Mouse (Mus musculus) hindbrain, embryonic 16.5 days (tissue): ENCODE results near the gene Chchd3. TPM values are rescaled to one million over a fixed set of nuclear protein-coding genes. Genes with fewer than 3 reads are reported as not detected.

Experiments
- ATAC-seq: fragments of 200-750 bp; cut with Nextera tagmentation; 2 replicates; pipeline ENCODE4 v1.8.0; 2017; ENCODE audit warnings: moderate TSS enrichment, moderate library complexity
- H3K27ac ChIP-seq: fragments of 300-500 bp; sonication (generic); 2 replicates; pipeline ENCODE4 v1.5.1; 2014; ENCODE audit warnings: low read depth, mild to moderate bottlenecking, control low read depth, low read length, moderate library complexity
- H3K27me3 ChIP-seq: fragments of 300-500 bp; sonication (generic); replicated peaks from 2 replicates; pipeline ENCODE4 v1.6.1; 2014; ENCODE audit warnings: low read length; ENCODE audit not compliant: control insufficient read depth, insufficient read depth
- H3K36me3 ChIP-seq: fragments of 300-500 bp; sonication (generic); 2 replicates; pipeline ENCODE4 v1.6.1; 2014; ENCODE audit warnings: mild to moderate bottlenecking, low read length, moderate library complexity, mixed read lengths; ENCODE audit not compliant: control insufficient read depth, insufficient read depth
- H3K4me1 ChIP-seq: fragments of 300-500 bp; sonication (generic); 2 replicates; pipeline ENCODE4 v1.6.1; 2014; ENCODE audit warnings: low read depth, low read length; ENCODE audit not compliant: control insufficient read depth, insufficient read depth
- H3K4me2 ChIP-seq: fragments of 300-500 bp; sonication (generic); 2 replicates; pipeline ENCODE4 v1.6.1; 2014; ENCODE audit warnings: mild to moderate bottlenecking, low read length, control low read depth, moderate library complexity
- H3K4me3 ChIP-seq: fragments of 300-500 bp; sonication (generic); 2 replicates; pipeline ENCODE4 v1.5.1; 2014; ENCODE audit warnings: mild to moderate bottlenecking, low read length, control low read depth, moderate library complexity
- H3K9ac ChIP-seq: fragments of 300-500 bp; sonication (generic); 2 replicates; pipeline ENCODE4 v1.6.1; 2014; ENCODE audit warnings: low read depth, mild to moderate bottlenecking, control low read depth, low read length, moderate library complexity
- H3K9me3 ChIP-seq: fragments of 300-500 bp; sonication (generic); 2 replicates; pipeline ENCODE4 v1.6.1; 2014; ENCODE audit warnings: mild to moderate bottlenecking, low read length, moderate library complexity; ENCODE audit not compliant: control insufficient read depth
- WGBS: fragments of 180-500 bp; shearing (Covaris S2); extraction: QIAGEN DNeasy Blood & Tissue Kit; methylation state at CpG from one replicate; pipeline ENCODE4 v1.1.7; 2014; 5-methylcytosine and 5-hydroxymethylcytosine counted together
- polyA plus RNA-seq: library from polyadenylated mRNA; unstranded; fragments of >200 nt; fragmentation: Nextera tagmentation; extraction: Ambion mirVana; gene quantifications from 2 replicates; pipeline ENCODE4 v1.2.1, GENCODE M21; 2015

Chchd3 gene
- polyA plus RNA-seq, 1 experiment from 2014 or later = 124 TPM

DNA sequence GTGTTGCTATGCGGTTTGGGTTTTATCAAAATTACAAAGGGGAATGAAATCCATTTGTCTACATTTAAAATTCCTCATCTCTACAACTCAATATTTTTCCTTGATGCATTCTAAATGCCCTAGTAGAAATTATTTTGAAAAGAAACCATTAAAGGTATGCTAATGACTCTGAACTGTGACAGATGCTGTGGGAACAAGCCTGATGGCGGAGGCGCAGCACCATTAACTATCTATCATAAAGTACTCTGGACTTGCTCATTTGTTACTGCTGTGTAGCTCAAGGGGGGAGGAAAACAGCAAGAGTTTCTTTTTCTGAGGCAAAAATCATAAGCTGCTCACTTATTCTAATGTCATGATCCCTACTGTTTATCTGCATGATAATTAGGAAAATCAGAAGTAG lies 110.4 kb downstream of the Chchd3 start:
- H3K27me3 ChIP-seq = no peaks in the 10 kb centered on the region
- no peaks in the 10 kb centered on the region for H3K36me3 ChIP-seq
- H3K9ac ChIP-seq = no peak overlapping the region
- ATAC-seq = 0 out of 2 replicates have a peak, but pooled peaks have one; percentile 40
- no peak overlapping the region for H3K4me2 ChIP-seq
- H3K4me3 ChIP-seq = no peak overlapping the region
- no peaks in the 10 kb centered on the region for H3K4me1 ChIP-seq
- no peak overlapping the region for H3K27ac ChIP-seq
- H3K9me3 ChIP-seq = no peaks in the 10 kb centered on the region
- WGBS = 64% methylated on average over 3 of the region's 3 CpGs

DNA sequence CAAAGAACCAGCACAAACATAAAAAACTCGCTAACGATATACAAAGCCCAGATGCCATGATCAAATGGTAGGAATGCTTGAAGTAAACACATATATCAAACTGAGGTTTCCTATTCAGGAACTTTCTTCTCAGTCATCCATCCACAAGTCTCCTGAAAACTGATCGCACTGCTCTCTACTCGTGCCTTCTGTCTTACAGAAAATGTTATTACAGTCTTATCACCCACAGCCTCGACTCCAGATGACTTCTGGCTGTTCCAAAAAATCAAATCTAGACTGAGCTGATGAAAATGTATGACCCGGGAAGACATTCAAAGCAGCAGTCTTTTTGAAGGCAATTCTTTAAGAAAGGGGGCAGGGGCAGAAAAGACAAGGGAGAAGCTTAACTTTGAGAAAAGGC lies 112.8 kb downstream of the Chchd3 start:
- Histone ChIP-seq H3K9me3 (no peaks in the 10 kb centered on the region), H3K4me1 (no peaks in the 10 kb centered on the region), H3K4me3 (no peak overlapping the region), H3K4me2 (no peak overlapping the region), H3K27me3 (no peaks in the 10 kb centered on the region), H3K27ac (no peak overlapping the region; the same call in 1 of the 2 replicates), H3K9ac (no peak overlapping the region), H3K36me3 (no peaks in the 10 kb centered on the region)
- no peak for ATAC-seq
- WGBS = 64% methylated on average over 6 of the region's 6 CpGs

GRCm38 (mm10) chr6:32944956-32945355 lies 115.1 kb downstream of the Chchd3 start:
- H3K36me3 ChIP-seq = no peaks in the 10 kb centered on the region

GRCm38 (mm10) chr6:32943651-32944050 lies 116.4 kb downstream of the Chchd3 start:
- no peaks in the 10 kb centered on the region for H3K27me3 ChIP-seq
- H3K9me3 ChIP-seq = no peaks in the 10 kb centered on the region
- 90% methylated on average over 4 of the region's 4 CpGs for WGBS
- no peak overlapping the region for H3K4me2 ChIP-seq
- H3K4me1 ChIP-seq = no peaks in the 10 kb centered on the region
- no peaks in the 10 kb centered on the region for H3K36me3 ChIP-seq
- H3K9ac ChIP-seq = no peak overlapping the region
- ATAC-seq = no peak
- H3K27ac ChIP-seq = no peak overlapping the region
- no peak overlapping the region for H3K4me3 ChIP-seq

More at GRCm38 (mm10) chr6:32944956-32945355, 115.1 kb downstream of the Chchd3 start:
- no peak overlapping the region for H3K4me2 ChIP-seq
- no peak overlapping the region for H3K4me3 ChIP-seq
- WGBS = 79% methylated on average over 1 of the region's 1 CpGs
- H3K9me3 ChIP-seq = no peaks in the 10 kb centered on the region
- no peaks in the 10 kb centered on the region for H3K27me3 ChIP-seq
- no peaks in the 10 kb centered on the region for H3K4me1 ChIP-seq
- H3K9ac ChIP-seq = no peak overlapping the region
- H3K27ac ChIP-seq = no peak overlapping the region
- no peak for ATAC-seq

DNA sequence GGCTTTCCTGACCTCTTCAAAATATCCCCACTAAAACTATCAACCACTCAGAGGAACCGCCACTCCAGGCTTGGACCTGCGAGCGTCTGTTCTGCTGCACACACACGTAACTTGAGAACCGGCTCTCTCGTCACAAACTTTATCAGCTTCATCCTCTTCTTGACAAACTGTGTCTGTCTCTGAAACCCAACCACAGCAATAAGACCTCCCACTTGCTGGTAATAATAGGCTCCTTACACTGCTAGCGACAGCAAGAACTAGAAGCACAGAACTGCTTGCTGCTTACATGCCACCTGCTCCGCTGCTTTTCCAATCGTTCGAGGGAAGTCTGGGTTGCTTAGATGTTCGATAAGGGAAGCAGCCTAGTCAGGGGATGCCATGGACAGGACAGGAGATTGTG lies 119.8 kb downstream of the Chchd3 start:
- Histone ChIP-seq H3K27me3 (no peaks in the 10 kb centered on the region), H3K9me3 (no peaks in the 10 kb centered on the region), H3K36me3 (no peaks in the 10 kb centered on the region), H3K27ac (no peak overlapping the region), H3K4me3 (no peak overlapping the region), H3K4me2 (no peak overlapping the region), H3K4me1 (no peaks in the 10 kb centered on the region; the same call in 1 of the 2 replicates), H3K9ac (no peak overlapping the region)
- 76% methylated on average over 11 of the region's 11 CpGs for WGBS
- no peak for ATAC-seq

DNA sequence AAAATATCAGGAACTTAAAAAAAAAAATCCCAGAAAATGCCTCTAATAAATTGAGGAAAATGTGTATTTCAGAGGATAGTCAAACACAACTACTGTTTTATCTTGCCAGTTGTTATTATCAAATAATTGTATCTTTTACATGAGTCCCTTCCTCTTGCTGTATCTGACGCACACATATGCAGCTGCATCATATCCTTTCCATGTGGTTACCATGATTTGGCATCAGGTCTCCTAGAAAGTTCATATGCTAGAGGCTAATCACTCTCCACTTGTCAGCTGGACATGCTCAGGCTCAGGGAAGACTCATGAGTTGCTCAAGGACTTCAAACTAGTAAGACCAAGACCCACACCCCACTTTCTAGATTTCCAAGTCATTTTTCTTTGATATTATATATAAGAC lies 122.4 kb downstream of the Chchd3 start:
- H3K27ac ChIP-seq = no peak overlapping the region
- no peaks in the 10 kb centered on the region for H3K27me3 ChIP-seq
- H3K9me3 ChIP-seq = no peaks in the 10 kb centered on the region
- WGBS = 82% methylated on average over 1 of the region's 1 CpGs
- H3K36me3 ChIP-seq = no peaks in the 10 kb centered on the region
- no peak for ATAC-seq
- no peak overlapping the region for H3K4me2 ChIP-seq
- no peak overlapping the region for H3K9ac ChIP-seq
- H3K4me3 ChIP-seq = no peak overlapping the region
- H3K4me1 ChIP-seq = no peaks in the 10 kb centered on the region; the same call in 1 of the 2 replicates

DNA sequence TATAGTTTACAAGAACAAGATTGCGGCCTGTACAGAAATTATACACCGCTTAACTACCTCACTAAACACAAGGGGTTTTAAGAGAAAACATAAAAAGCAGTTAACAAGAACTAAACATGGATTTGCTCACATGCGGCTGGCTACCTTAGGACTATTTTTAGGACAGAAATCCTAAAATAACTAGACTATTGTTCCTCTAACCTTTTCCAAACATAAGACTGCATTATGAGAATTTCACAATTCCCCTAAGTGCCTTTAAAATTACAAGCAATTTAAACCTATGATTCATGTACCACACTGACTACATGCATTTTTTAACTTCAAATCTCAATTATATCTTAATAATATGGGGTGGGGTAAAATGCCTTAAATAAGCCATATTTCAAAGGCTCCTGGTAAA lies 123.3 kb downstream of the Chchd3 start:
- ATAC-seq = no peak
- Histone ChIP-seq H3K27ac (no peak overlapping the region), H3K4me2 (no peak overlapping the region), H3K27me3 (no peaks in the 10 kb centered on the region), H3K9ac (no peak overlapping the region), H3K4me1 (no peaks in the 10 kb centered on the region; the same call in 1 of the 2 replicates), H3K36me3 (no peaks in the 10 kb centered on the region), H3K9me3 (no peaks in the 10 kb centered on the region), H3K4me3 (no peak overlapping the region)
- 67% methylated on average over 3 of the region's 3 CpGs for WGBS

GRCm38 (mm10) chr6:32936365-32936764 lies 123.7 kb downstream of the Chchd3 start:
- Histone ChIP-seq H3K4me2 (no peak overlapping the region), H3K4me3 (no peak overlapping the region), H3K27me3 (no peaks in the 10 kb centered on the region), H3K36me3 (no peaks in the 10 kb centered on the region), H3K27ac (no peak overlapping the region), H3K4me1 (peaks cover 2% of the 10 kb centered on the region; the same call in 1 of the 2 replicates), H3K9me3 (no peaks in the 10 kb centered on the region), H3K9ac (no peak overlapping the region)
- 41% methylated on average over 2 of the region's 2 CpGs for WGBS
- ATAC-seq = no peak

DNA sequence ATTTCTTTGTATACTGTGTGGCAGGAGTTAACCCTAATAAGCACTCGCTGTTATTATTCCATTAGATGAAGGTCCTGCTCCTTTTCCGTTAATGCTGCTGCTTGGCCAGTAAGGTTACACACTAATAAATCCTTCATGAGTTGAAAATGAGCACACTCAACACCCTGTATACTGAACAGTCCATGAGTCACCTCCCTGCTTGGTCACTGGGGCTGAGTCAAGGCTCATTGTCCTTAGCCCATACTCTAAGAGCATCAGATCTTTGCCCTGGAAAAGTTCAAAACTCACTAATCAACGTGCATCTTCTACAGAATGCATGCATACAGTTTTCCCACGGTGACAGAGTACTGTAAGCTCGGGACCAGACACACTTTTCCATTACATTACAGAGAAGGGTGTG lies 124.5 kb downstream of the Chchd3 start:
- Histone ChIP-seq H3K9ac (no peak overlapping the region), H3K36me3 (no peaks in the 10 kb centered on the region), H3K4me1 (peaks cover 3% of the 10 kb centered on the region; the same call in 1 of the 2 replicates), H3K4me2 (no peak overlapping the region), H3K9me3 (no peaks in the 10 kb centered on the region), H3K27me3 (no peaks in the 10 kb centered on the region), H3K27ac (no peak overlapping the region), H3K4me3 (no peak overlapping the region)
- WGBS = 83% methylated on average over 5 of the region's 5 CpGs
- no peak for ATAC-seq
